Mouse (Mus musculus) bone marrow, adult 2 months (tissue): ENCODE measurements around the gene Nlrp4a.
"Not testable (repeated sequence)": the region's sequence is repeated elsewhere in the genome, so short reads cannot be mapped to it uniquely, and the experiment has no call there.

Experiments
- CTCF ChIP-seq: fragments of 200-500 bp; IDR thresholded peaks from 2 replicates; pipeline ENCODE4 v1.5.1; 2011; ENCODE audit warnings: low read length, control low read depth; ENCODE audit not compliant: control insufficient read depth, insufficient read depth
- POLR2A ChIP-seq: fragments of 200-500 bp; IDR thresholded peaks from 2 replicates; pipeline ENCODE4 v1.6.1; 2011; ENCODE audit warnings: low read depth, mild to moderate bottlenecking, control low read depth, low read length, borderline replicate concordance; ENCODE audit not compliant: control insufficient read depth

DNA sequence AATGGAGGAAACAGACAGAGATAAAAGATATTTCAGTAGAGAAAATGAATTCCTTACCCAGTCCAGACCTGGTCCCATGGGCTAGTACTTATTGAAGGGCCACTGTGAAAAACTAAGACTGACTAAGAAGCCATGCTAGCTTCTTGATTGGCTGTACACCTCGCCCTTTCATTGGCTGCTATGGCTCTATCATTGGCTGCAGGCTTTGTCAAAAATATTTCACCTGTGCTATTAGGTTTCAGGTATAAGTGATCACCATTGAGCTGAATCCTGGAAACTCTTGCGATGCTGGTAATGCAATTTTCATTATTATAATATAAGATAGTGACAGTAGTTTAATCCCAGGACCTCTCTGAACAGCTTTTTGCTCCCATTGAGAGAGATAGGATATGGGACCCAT, 31.3 kb upstream of the Nlrp4a start, which contains the start of gene Nlrp9c:
- not testable (repeated sequence) for TF ChIP-seq CTCF, POLR2A
